Mouse (Mus musculus) cerebellum, adult 2 months (tissue): ENCODE data around the gene Zbtb18. TPM values are rescaled to one million over a fixed set of nuclear protein-coding genes. Genes with fewer than 3 reads are reported as not detected.
A peak's percentile ranks its signal among the peaks of the same experiment; 100 is the strongest.

ENCODE experiments used
- DNase-seq, 2 experiments: peaks; one replicate each; pipeline ENCODE4 v3.0.0; 2021
- H3K27ac ChIP-seq: fragments of 200-500 bp; 2 replicates; pipeline ENCODE4 v1.5.1; 2012; ENCODE audit warnings: low read length, control low read depth, inconsistent platforms; ENCODE audit not compliant: insufficient read depth
- H3K27me3 ChIP-seq: fragments of 200-500 bp; 2 replicates; pipeline ENCODE4 v1.6.1; 2012; ENCODE audit warnings: inconsistent platforms, mild to moderate bottlenecking, low read length, moderate library complexity; ENCODE audit not compliant: control insufficient read depth, insufficient read depth
- H3K4me1 ChIP-seq: fragments of 200-500 bp; 2 replicates; pipeline ENCODE4 v1.6.1; 2011; ENCODE audit warnings: low read length; ENCODE audit not compliant: control insufficient read depth, insufficient read depth
- H3K4me3 ChIP-seq: fragments of 200-500 bp; replicated peaks from 2 replicates; pipeline ENCODE3; 2011; ENCODE audit warnings: mild to moderate bottlenecking, low read depth, low read length, control low read depth; ENCODE audit not compliant: insufficient read depth
- CTCF ChIP-seq: fragments of 200-500 bp; IDR thresholded peaks from 2 replicates; pipeline ENCODE4 v1.5.1; 2011; ENCODE audit warnings: low read depth, mild to moderate bottlenecking, control low read depth, low read length, moderate library complexity, borderline replicate concordance; ENCODE audit not compliant: insufficient read depth
- POLR2A ChIP-seq: fragments of 200-500 bp; IDR thresholded peaks from 2 replicates; pipeline ENCODE4 v1.6.1; 2011; ENCODE audit warnings: low read length, control low read depth, borderline replicate concordance; ENCODE audit not compliant: insufficient read depth
- WGBS: fragments of 180-500 bp; shearing (Covaris S2); methylation state at CpG from one replicate; pipeline ENCODE4 v1.1.7; 2018; 5-methylcytosine and 5-hydroxymethylcytosine counted together
- polyA plus RNA-seq: library from polyadenylated mRNA; depleted of rRNA; stranded (reverse); fragments of >200 nt; gene quantifications from 2 replicates; pipeline ENCODE4 v1.2.3, GENCODE M21; 2012; rRNA removed

The Zbtb18 gene
- 193 and 234 TPM in 2 replicates for polyA plus RNA-seq

DNA sequence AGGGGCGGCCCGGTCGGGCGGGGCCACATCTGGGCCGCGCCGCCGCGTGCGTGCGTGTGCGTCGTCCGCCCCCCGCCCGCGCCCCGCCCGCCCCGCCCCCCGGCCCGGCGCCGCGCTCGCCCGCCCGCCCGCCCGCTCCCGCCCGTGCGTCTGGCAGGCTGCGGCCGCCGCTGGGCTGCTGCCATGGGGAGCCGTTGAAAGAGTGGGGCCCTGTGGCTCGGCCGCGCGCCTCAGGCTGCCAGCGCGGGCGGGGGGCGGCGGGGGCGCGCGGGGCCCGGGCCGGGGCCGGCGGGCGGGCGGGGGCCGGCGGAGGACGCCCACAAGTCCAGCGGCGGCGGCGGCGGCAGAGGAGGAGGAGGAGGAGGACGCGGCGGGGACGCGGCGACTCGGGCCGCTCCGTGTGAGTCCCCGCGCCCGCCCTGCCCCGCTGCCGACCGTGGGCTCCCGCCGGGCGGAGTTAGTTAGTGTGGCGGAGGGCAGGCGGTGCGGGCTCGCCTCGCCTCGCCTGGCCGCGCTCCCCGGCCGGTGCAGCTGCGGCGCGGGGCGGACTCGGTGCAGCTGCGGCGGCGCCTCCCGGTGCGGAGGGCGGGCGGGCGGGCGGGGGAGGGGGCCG lies at the start of gene Zbtb18:
Zbtb18 (plus strand) TSS at position 156 of the 613 bp plus-strand sequence.
- no peaks in the 10 kb centered on the region; the same call in 1 of the 2 replicates for H3K27me3 ChIP-seq
- peak within 1 kb of the TSS; percentile 72 for H3K4me3 ChIP-seq
- peak within 1 kb of the TSS; percentile 99 for H3K27ac ChIP-seq
- TF ChIP-seq POLR2A (0 out of 2 replicates have a peak, but pooled peaks have one; percentile 9), CTCF (no peak)
- no peak for DNase-seq
- WGBS, result under 1% methylated on average over 33 of the region's 106 CpGs
- no peaks in the 10 kb centered on the region for H3K4me1 ChIP-seq

DNA sequence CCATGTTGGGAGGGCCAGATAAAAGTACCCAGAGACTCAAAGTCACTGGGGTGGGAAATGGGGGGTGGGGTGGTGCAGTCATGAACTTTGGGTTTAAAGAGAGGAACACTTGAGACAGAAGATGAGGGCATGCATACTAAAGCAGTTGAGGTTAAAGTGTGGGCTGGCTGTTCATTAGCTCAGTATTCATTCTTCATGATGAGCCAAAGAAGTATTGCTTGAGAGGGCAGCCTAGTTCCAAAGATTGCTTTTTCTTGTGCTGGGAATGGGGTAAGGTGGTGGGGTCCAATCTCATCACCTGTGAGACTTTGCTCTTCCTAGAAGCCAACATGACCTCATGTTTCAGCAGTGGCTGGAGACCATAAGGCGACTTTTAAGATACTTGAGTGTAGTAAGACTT lies 44.7 kb upstream of the Zbtb18 start:
- TF ChIP-seq CTCF (no peak), POLR2A (no peak)

DNA sequence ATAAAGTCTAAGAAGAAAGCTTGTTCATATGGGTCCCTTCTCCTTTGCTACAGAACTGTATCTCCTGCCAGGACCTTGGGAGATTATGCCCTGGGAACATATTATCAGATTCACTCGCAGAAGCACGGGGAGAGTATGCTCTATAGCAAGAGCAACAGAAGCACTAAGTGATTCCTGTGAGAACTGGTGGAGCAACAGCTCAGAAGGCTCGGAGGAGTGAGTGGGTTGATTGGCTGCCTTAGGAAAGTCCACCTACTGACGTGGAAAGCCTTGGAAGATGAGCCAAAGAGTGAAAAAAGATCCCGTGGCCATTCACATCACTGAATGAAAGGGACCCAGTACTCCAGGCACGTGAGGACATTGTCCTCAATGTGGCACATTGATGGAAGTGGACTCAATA lies 37.0 kb upstream of the Zbtb18 start:
- Histone ChIP-seq H3K27ac (no peak overlapping the region), H3K27me3 (no peaks in the 10 kb centered on the region; the same call in 1 of the 2 replicates), H3K4me3 (no peak overlapping the region), H3K4me1 (no peaks in the 10 kb centered on the region)
- WGBS, result 76% methylated on average over 6 of the region's 6 CpGs
- no peak for DNase-seq
- TF ChIP-seq CTCF, result no peak
- no peak for TF ChIP-seq POLR2A

More for the DNA sequence above, 44.7 kb upstream of the Zbtb18 start:
- 95% methylated on average over 1 of the region's 1 CpGs for WGBS
- H3K27me3 ChIP-seq, result no peaks in the 10 kb centered on the region; the same call in 1 of the 2 replicates
- H3K27ac ChIP-seq, result no peak overlapping the region
- no peaks in the 10 kb centered on the region for H3K4me1 ChIP-seq
- no peak overlapping the region for H3K4me3 ChIP-seq
- DNase-seq, result no peak

DNA sequence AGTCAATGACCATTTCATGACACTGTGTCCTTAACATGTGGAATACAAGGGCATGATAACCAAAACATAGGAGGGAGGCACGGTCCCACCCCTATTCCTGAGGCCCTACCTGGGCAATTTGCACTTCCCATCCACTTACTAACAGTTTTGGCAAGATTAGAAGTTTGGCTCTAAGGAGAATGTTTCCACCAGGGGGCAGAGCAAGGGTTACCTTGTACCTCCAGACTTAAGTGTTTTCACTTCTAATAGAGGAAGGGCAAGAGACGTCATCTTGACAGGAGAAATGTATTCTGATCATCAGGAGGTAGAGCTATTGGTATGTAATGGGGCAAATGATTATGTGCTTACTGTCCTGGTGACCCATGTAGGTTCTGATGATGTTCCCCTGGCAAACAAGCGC lies 33.5 kb upstream of the Zbtb18 start:
- Histone ChIP-seq H3K4me3 (no peak overlapping the region), H3K4me1 (no peaks in the 10 kb centered on the region), H3K27ac (no peak overlapping the region), H3K27me3 (no peaks in the 10 kb centered on the region)
- TF ChIP-seq POLR2A (no peak), CTCF (no peak)
- DNase-seq, result peak in 1 of 2 experiments; percentile 8
- WGBS, result 83% methylated on average over 3 of the region's 3 CpGs

DNA sequence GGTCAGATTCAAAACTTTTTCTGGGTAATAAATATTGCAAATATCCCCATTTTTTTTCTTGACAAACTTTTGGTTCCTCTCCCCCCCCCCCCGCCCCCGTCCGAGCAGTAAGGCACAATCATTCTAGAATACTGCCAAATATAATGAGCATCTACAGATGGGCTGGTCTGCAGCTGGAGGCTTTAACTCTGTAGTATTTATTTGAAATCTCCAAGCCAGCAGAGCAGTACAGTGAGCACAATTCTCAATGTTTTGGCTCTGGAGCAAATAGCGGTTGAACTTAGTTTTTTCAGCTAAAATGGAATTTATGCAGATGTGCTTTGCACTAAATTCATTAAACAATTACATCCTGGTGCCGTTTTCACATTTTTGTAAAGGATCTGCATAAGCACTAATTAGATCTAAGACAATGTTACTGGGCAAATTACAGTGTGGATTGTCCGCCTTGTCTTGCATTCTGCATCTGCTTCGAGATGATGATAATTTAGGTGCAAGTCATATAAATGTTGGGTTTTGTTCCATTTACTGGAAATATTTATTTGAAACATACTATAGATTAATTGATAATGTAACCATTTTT lies 31.3 kb upstream of the Zbtb18 start:
- 77% methylated on average over 7 of the region's 7 CpGs for WGBS
- Histone ChIP-seq H3K27ac (no peak overlapping the region), H3K27me3 (no peaks in the 10 kb centered on the region), H3K4me1 (no peaks in the 10 kb centered on the region), H3K4me3 (no peak overlapping the region)
- DNase-seq, result no peak
- TF ChIP-seq CTCF (no peak), POLR2A (no peak)

DNA sequence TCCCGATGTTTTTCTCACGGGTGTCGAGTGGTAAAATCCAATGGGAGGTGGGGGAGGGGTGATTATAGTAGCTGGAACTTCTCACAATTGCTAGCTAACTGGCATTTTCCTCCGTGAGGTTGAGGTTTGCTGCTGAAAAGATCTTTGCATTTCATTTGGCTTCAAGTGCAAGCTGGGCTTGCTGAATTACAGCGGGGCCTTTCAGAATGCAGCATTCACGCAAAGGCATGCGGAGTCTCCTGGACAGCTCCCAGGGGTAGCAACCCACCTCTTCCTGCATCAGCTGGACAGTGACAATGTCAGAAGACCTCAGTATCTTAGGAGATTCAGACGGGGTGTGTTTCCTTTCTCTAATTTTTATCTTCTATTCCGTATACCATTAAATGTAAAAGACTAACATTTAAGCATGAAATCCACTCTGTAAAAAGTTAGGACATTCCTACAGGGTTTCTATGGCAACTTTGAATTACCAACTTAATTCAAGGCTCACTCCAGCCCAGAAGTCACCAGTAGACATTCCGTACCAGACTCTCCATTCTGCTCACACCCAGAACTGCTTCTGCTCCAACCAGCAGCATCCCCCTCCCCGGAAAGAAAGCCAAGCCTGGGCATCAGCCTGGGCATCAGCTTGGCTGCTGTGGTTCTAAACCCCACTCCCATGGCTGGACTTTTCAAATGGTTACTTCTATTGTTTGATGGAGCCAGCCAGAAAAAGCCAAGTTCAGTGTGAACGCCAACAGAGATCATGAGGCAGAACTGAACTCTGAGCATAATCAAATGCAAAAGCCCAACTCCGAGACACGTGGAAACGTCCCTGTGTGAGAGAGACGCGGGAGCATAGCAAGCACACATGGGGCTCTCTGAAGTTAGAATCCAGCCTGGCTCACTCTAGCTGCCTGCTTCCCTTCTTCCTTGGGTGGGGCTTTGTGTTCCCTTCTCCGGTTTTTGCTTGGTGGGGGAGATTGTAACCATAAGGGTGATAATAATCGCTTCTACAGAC lies 30.5 kb upstream of the Zbtb18 start:
- no peak for DNase-seq
- H3K4me3 ChIP-seq, result no peak overlapping the region
- no peak overlapping the region for H3K27ac ChIP-seq
- TF ChIP-seq CTCF, result no peak
- 19% methylated on average over 19 of the region's 19 CpGs for WGBS
- no peaks in the 10 kb centered on the region for H3K27me3 ChIP-seq
- no peaks in the 10 kb centered on the region for H3K4me1 ChIP-seq

DNA sequence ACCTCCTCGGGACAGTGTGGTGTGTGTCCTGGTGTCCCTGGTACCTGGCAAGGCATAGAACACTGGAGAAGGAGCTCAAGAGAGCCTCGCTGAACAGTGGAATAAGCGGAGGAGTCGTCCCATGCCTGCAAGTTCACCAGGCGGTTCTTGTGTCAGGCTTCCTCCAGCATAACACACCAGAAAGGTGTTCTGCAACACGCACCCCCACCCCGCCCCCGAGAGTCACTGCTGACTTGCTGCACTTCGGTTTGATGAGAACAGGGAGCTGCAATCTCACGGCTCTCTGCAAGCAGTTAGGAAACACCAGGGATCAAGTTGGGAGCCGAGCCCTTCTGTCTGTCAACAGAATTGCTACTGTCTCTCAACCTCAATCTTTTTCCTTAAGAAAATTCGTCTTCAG lies 22.8 kb upstream of the Zbtb18 start:
- 78% methylated on average over 12 of the region's 12 CpGs for WGBS
- Histone ChIP-seq H3K27me3 (no peaks in the 10 kb centered on the region), H3K27ac (no peak overlapping the region), H3K4me3 (no peak overlapping the region), H3K4me1 (no peaks in the 10 kb centered on the region)
- TF ChIP-seq POLR2A (no peak), CTCF (no peak)
- DNase-seq, result no peak

DNA sequence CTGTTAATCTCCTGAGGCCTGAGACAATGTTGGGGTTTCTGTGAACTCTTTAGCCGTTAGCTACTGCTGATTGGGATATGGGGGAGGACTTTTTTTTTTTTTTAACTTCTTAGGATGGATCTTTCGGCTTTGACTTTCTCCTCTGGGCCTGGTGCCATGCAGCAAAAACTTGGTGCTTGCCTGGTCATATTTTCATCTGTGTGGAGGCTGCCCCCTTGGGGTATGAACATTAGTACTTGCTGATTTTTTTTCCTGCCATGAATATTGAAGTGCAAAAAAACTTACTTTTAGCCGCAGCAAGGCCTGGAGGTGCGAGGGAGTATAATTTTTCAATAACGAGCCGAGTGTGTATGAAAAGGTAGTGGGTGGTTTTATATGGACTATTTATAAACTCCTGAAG lies 22.0 kb upstream of the Zbtb18 start:
- Histone ChIP-seq H3K4me1 (no peaks in the 10 kb centered on the region), H3K27me3 (no peaks in the 10 kb centered on the region), H3K4me3 (no peak overlapping the region), H3K27ac (no peak overlapping the region)
- no peak for DNase-seq
- TF ChIP-seq POLR2A (no peak), CTCF (no peak)
- WGBS, result 61% methylated on average over 6 of the region's 6 CpGs
